Mouse (Mus musculus): ENCODE results near the gene 9030612E09Rik. TPM values are rescaled to one million over a fixed set of nuclear protein-coding genes. Genes with fewer than 3 reads are reported as not detected.

Gene 9030612E09Rik
- polyA plus RNA-seq (2017; shearing (Covaris generic)) = not detected

DNA sequence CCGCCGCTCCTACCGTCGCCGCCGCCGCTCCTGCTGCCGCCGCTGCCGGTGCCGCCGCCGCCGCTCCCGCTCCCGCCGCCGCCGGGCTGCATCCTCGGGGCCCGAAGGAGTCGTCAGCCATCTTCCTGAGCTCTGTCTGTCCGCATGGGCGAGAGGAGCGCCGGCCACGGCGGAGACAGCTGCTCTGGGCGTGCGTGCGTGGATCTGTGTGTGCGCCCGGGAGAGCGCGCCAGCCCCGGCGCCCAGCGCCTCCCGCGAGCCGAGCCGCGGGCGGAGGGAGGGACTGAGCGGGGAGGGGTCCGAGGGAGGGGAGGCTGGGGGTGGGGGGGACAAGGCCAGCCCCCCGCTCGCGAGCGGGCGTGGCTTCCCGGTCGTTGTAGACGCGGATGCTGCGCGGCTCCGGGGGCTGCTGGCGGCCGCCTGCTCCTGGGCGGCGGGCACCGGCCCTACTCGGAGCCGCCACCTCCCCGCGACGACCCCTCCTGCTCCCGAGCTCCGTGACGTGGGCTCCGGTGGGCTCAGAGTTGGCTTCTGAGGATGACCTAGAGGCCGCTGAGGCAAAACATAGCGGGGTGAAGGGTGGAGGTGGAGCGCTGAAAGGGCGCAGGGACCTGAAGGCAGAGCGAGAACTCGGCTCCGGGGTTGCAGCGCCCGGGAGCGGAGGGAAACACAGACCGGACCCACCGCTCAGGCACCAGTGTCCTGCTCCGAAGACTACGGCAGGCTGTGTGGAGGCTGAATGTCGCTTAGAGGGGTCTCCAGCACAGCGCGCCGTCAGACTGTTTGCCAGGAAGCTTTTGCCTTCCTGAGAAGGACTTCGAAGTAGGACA lies at the start of gene 9030612E09Rik, which contains the start of gene Sobp:
9030612E09Rik (plus strand) TSS at position 379 of the 830 bp plus-strand sequence.
Sobp (minus strand) TSS at position 205 of the 830 bp plus-strand sequence.

DNA sequence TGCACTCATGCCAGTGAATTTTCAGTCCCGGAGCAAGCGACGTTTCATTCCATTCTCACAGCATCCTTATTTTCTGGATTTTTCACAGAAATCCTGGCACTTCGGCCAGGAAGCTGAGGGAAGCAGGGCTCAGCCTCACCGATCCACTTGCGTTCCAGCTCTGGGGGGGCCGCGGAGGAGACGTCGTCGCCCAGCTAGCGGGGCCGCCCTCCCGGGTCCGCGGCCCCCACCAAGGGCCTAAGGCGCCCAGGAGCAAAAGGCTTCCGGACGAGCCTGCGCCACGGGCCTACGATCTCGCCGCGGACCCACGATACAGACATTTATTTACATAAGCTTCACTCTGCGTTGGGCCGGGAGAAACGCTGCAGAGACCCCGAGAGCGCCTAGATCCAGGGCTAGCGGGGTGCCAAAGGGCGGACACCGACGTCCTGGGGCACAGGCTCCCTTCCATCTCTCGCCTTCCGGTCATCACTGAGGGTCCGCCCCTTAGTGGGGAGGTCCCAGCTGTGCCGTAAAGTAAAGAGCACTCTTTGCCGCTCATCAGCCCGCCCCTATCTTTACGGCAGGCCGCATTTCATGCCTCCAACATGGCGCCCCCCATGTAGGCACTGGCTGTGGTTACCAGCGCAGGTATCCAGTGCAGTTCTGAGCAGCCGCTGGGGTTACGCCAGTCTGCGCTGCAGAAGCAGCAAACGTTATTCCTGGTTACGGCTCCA lies 46.6 kb downstream of the 9030612E09Rik start, which contains the start of gene Pdss2:
Pdss2 (plus strand) TSS at position 577 of the 716 bp plus-strand sequence.

Other genes starting within 250 kb of the 9030612E09Rik start
- gene Sobp, start 174 bp upstream of the 9030612E09Rik start, polyA plus RNA-seq (2017; shearing (Covaris generic)) = not detected
- gene Pdss2, start 46.8 kb downstream of the 9030612E09Rik start, polyA plus RNA-seq (2017; shearing (Covaris generic)) = 10.5 TPM

Measured in effector memory CD4-positive, alpha-beta T cell, adult 5 months (primary cell).